Mouse (Mus musculus) urinary bladder, postnatal 36 days (tissue): Measurements from ENCODE around the gene Fdxr.
A peak's percentile ranks its signal among the peaks of the same experiment; 100 is the strongest.

Experiments used
- DNase-seq, 2 experiments: peaks; one replicate each; pipeline ENCODE4 v3.0.0; 2022; ENCODE audit warnings: low spot score in 2 of 2, mixed read lengths in 1 of 2

Fdxr gene

GRCm38 (mm10) chr11:115276780-115277603, at the start of gene Fdxr:
Fdxr (minus strand) TSS chr11:115277050.
- DNase-seq = peak; percentile 98 to 99

GRCm38 (mm10) chr11:115323354-115323753, 46.5 kb upstream of the Fdxr start:
- DNase-seq = no peak

- peak; percentile 30 to 36 for DNase-seq
Observed at GRCm38 (mm10) chr11:115321906-115322693, 45.2 kb upstream of the Fdxr start, which contains the start of gene Ush1g. Ush1g (minus strand) TSS chr11:115322041.

- DNase-seq = no peak
Observed at GRCm38 (mm10) chr11:115319704-115320383, 43.0 kb upstream of the Fdxr start.

- DNase-seq = no peak
Observed at GRCm38 (mm10) chr11:115318245-115319027, 41.6 kb upstream of the Fdxr start.

- no peak for DNase-seq
Observed at GRCm38 (mm10) chr11:115317204-115317603, 40.4 kb upstream of the Fdxr start.

GRCm38 (mm10) chr11:115314249-115314648, 37.4 kb upstream of the Fdxr start:
- DNase-seq = no peak

- DNase-seq = no peak
Observed at GRCm38 (mm10) chr11:115308781-115309180, 31.9 kb upstream of the Fdxr start.

- DNase-seq = no peak
Observed at GRCm38 (mm10) chr11:115306863-115307262, 30.0 kb upstream of the Fdxr start, which contains the start of gene Otop2. Otop2 (plus strand) TSS chr11:115307163.

- DNase-seq = peak in 1 of 2 experiments; percentile 34
Observed at GRCm38 (mm10) chr11:115303167-115303566, 26.3 kb upstream of the Fdxr start.

GRCm38 (mm10) chr11:115301351-115301750, 24.5 kb upstream of the Fdxr start:
- no peak for DNase-seq

GRCm38 (mm10) chr11:115300745-115301144, 23.9 kb upstream of the Fdxr start:
- DNase-seq = no peak

GRCm38 (mm10) chr11:115298160-115298559, 21.3 kb upstream of the Fdxr start:
- no peak for DNase-seq

GRCm38 (mm10) chr11:115297214-115297826, 20.5 kb upstream of the Fdxr start, which contains the start of gene Fads6:
Fads6 (minus strand) TSS chr11:115297663.
- peak; percentile 31 to 36 for DNase-seq

- no peak for DNase-seq
Observed at GRCm38 (mm10) chr11:115296471-115297210, 19.8 kb upstream of the Fdxr start.

- no peak for DNase-seq
Observed at GRCm38 (mm10) chr11:115295939-115296338, 19.1 kb upstream of the Fdxr start.

- no peak for DNase-seq
Observed at GRCm38 (mm10) chr11:115292631-115293375, 16.0 kb upstream of the Fdxr start.

GRCm38 (mm10) chr11:115291503-115291902, 14.7 kb upstream of the Fdxr start:
- no peak for DNase-seq

- peak; percentile 59 to 80 for DNase-seq
Observed at GRCm38 (mm10) chr11:115290919-115291318, 14.1 kb upstream of the Fdxr start.
